Mouse (Mus musculus): ENCODE measurements around the gene Hdac1.

Gene Hdac1

DNA sequence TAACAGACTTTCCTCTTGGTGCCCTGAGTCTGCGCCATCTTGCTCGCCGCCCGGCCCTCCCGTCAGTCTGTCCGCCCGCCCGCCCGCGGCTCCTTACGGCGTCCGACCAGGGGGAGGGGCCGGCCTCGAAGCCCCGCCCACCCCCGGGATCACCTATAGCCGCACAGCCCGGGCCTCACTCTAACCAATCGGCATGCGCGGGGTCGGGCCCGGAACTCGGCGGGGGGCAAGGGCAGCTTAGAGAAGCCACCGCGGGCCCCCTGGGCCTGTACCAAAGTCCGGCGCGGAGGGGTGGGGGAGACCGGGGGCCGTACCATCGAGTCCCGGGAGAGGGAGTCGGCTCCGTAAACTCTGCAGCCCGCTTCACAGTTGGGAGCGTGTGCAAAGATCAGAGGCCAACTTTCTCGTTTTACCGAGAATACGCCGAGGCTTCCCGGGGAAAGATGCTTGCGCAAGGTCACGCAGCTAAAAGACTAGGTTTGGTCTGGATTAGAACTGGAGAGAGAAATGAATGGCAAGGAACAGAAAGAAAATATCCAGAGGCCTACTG lies at the start of gene Hdac1:
Gene Hdac1, minus strand, starts transcription at position 122 of the 550 bp plus-strand sequence.
- peak; percentile 99 for DNase-seq

- peak; percentile 71 for DNase-seq
Observed at GRCm38 (mm10) chr4:129588865-129589264, 46.4 kb upstream of the Hdac1 start.

DNA sequence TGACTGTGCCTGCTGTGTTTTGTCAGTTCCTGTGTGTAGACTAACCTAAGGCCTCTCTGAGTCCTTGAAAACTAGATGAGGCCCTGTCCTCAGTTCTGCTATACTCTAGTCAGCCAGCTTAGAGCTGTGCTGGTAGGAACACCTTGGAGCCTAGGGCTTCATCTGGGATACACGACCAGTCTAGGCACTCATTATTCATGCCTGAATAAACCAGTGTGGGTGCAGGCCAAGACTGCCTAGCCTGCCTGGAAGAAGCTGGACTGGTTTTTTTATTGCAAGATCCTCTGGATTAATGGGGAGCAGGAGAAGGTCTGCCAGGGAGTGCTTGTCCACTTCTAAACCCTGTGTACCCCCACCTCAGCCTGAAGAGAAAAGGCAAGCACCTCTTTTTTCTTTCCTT lies 44.4 kb upstream of the Hdac1 start:
- DNase-seq: no peak

DNA sequence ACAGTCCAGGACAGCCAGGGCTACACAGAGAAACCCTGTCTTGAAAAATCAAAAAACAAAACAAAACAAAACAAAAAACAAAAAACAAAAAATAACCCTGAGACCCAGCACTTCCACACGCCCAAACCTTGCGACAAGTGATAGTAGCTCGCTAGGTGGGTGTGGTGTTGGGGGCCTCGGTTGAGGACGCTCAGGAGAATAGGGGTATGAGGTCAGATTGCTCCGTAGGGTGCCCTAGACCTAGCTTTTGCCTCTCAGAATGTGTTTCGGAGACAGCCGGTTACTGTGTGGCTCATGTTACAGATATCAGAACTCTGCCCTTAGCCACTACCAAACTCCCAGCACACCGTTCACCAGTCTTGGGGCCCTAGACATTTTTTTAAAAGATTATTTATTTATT lies 43.3 kb upstream of the Hdac1 start:
- peak; percentile 63 for DNase-seq

DNA sequence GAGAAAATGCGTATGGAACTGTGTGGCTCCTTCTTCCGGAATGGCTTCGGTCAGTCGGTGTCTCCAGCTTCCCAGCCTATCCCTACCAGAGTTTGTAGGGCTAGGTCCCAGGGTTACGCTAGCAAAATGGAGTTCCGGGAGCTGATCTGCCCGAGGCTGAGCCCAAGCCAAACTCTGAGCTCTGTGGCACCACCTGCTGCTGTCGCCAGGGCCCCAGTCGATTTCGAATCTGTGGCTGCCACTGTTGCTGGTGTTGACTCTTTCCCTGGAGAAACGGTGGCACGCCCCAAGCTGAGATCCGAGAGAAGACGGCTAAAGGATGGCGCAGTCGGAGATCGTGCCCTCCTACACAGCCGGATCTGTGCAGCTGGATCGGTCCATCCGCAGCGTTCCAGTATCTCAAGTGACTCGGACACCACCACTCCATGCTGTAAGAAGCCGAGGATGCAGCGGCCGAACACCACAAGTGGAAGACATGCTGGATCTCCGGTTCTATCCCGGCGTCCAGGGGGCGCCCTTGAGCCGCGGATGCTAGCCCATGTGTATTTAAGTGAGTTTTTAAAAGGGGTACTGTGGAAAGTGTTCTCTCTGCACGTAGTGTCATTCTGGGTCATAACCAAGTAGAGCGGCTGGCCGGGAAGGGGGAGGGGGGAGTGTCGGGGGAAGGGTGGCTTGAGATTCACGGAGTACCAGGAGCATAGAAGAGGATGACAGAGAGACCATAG lies 42.5 kb upstream of the Hdac1 start:
- DNase-seq: peak; percentile 92

DNA sequence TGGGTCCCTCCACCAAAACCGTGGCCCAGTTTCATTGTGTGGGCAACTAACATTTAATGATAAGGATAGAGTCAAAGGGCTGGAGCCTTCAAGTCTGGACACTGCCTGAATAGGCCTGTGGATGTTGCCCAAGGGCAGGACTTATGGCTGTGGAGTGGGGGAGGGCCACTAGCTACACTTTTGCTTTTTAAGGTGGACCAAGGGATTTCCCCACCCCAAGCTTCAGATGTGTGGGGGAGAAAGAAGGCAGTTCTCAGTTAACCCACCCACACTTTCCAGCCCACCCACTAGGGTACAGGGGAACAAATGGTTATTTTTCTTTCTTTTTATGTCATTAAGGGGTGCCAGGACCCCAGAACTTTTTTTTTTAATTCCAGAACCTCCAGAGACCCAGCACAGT lies 41.9 kb upstream of the Hdac1 start:
- DNase-seq: no peak

- DNase-seq: no peak
Observed at GRCm38 (mm10) chr4:129582251-129582650, 39.7 kb upstream of the Hdac1 start.

DNA sequence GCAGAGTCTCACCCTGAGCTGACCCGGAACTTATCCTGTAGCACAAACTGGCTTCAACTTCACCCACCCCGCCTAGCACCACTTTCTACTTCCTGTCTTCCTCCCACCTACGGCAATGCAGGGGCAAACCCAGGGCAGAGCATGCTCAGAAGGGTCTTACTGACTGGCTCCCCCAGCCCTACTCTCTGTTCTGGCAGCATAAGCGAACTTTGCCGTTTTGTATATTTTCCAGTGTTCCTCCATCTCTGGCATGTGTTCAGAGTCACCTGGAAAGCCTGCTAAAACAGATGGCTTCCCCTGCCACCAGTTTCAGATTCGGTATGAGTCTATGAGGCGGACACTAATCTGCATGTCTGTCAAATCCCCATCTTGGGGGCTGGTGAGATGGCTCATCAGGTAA lies 37.8 kb upstream of the Hdac1 start:
- no peak for DNase-seq

- no peak for DNase-seq
Observed at GRCm38 (mm10) chr4:129578466-129578865, 36.0 kb upstream of the Hdac1 start, which contains the start of gene Fam167b. Gene Fam167b (minus strand): TSS chr4:129578549.

GRCm38 (mm10) chr4:129577688-129578087 lies 35.2 kb upstream of the Hdac1 start:
- no peak for DNase-seq

GRCm38 (mm10) chr4:129576863-129577491 lies 34.5 kb upstream of the Hdac1 start:
- DNase-seq: peak; percentile 79

- peak; percentile 35 for DNase-seq
Observed at GRCm38 (mm10) chr4:129575171-129575844, 32.8 kb upstream of the Hdac1 start.

- DNase-seq: no peak
Observed at GRCm38 (mm10) chr4:129573430-129573829, 30.9 kb upstream of the Hdac1 start, which contains the start of gene Lck. Gene Lck (minus strand): TSS chr4:129573641.

- no peak for DNase-seq
Observed at GRCm38 (mm10) chr4:129573093-129573370, 30.5 kb upstream of the Hdac1 start.

- no peak for DNase-seq
Observed at GRCm38 (mm10) chr4:129572236-129573092, 30.0 kb upstream of the Hdac1 start.

- no peak for DNase-seq
Observed at GRCm38 (mm10) chr4:129571551-129572084, 29.1 kb upstream of the Hdac1 start.

DNA sequence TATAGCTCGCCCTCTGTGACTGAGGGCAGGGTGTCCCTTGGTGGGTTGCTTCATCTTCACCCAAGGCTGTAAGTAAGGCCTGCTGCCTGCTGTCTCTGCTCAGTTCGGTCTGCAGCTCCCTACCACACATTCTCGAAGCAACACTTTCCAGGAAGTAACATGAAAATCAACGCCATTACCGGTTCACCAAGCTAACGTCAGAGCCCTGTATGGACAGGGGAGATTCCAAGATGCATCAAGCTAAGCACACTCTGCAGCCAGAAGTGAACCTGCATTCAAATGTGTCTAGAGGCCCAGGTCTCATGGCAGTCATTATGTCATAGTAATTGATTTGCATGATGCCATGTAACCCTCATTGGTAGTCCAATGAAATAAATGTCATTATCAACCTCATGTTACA lies 27.5 kb upstream of the Hdac1 start:
- DNase-seq: no peak

- no peak for DNase-seq
Observed at GRCm38 (mm10) chr4:129568366-129568765, 25.9 kb upstream of the Hdac1 start.

DNA sequence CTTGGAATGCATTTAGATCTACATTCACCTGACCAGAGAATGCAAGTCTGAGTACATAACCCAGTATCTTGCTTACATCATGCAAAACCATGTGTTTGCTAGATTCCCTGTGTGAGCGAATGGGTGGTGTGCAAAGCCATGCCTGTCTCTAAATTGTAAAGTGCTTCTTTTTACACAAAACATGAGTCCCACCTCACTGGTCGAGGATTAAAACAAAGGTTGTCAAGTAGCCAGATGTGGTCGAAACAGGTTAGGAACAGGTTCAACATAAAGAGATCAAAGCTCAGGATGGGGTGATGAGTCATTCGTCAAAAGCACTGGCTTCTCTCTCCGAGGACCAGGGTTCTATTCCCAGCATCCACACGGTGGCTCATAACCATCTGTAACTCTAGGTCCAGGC lies 22.6 kb upstream of the Hdac1 start:
- no peak for DNase-seq

DNA sequence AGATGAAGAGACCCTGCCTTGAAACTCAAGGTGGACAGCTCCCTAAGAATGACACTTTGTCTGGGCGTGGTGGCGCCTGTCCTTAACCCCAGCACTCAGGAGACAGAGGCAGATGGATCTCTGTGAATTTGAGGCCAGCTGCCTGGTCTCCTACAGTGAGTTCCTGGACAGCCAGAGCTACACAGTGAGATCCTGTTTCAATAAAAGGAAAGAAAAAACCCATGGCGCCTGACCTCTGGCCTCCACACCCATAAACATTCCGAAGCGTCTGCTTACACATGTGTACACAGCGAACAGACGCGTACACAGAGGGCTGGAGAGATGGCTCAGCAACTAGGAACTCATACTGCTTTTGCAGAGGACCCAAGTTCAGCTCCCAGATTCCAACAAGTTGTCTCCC lies 21.2 kb upstream of the Hdac1 start:
- no peak for DNase-seq

GRCm38 (mm10) chr4:129561184-129561583 lies 18.7 kb upstream of the Hdac1 start:
- no peak for DNase-seq

GRCm38 (mm10) chr4:129558321-129558955 lies 15.9 kb upstream of the Hdac1 start:
- DNase-seq: no peak

Data from liver (tissue).